Mouse (Mus musculus): ENCODE data around the gene Isg20. TPM values are rescaled to one million over a fixed set of nuclear protein-coding genes. Genes with fewer than 3 reads are reported as not detected.
A peak's percentile ranks its signal among the peaks of the same experiment; 100 is the strongest.

Isg20 gene
- total and polyA plus RNA-seq, 3 experiments: 6.9 to 44.2 (median 19.9) TPM

GRCm38 (mm10) chr7:78881607-78882468 is 31.4 kb upstream of the Isg20 start:
- no peak for DNase-seq (ENCODE audit: extremely low read depth)
- Histone ChIP-seq H3K27ac (ENCODE audit: insufficient read depth, low read depth) (no peak overlapping the region), H3K4me2 (ENCODE audit: insufficient read depth, low read depth, poor library complexity, severe bottlenecking) (peak overlapping the region; percentile 57), H3K4me1 (ENCODE audit: control insufficient read depth in 1 of 2, insufficient read depth in 2 of 2) (0 out of 4 replicates have a peak, but pooled peaks cover 0 to 3% of the 10 kb centered on the region in 2 experiments), H3K9ac (ENCODE audit: insufficient read depth, low read depth) (no peak overlapping the region), H3K4me3 (replicated peaks in 1 of 3; ENCODE audit: low read depth in 2 of 3, low read length in 2 of 3, poor library complexity in 1 of 3) (peak overlapping the region in 1 of 3 experiments; percentile 13), H3K27me3 (replicated peaks) (peaks cover 23% of the 10 kb centered on the region), H3K79me2 (replicated peaks; ENCODE audit: control insufficient read depth, extremely low read depth, insufficient read depth, poor library complexity, severe bottlenecking) (no peaks in the 10 kb centered on the region), H3K9me3 (replicated peaks; ENCODE audit: low read length) (no peaks in the 10 kb centered on the region), H3K36me3 (replicated peaks in 1 of 2; ENCODE audit: control insufficient read depth in 1 of 2, insufficient read depth in 1 of 2, low read length in 1 of 2) (no peaks in the 10 kb centered on the region)
- dilution Hi-C loops (cut with MboI; ENCODE audit: extremely low pct_ligation_motif_present, extremely low pct_unique_long_range_greater_than_20kb, low sequenced_read_pairs): no loop called here
- in situ Hi-C loops (cut with MboI; ENCODE audit: low pct_ligation_motif_present, low pct_unique_long_range_greater_than_20kb, low sequenced_read_pairs): no loop called here
- TF ChIP-seq IRF4 (IDR thresholded peaks at IDR 0.05; ENCODE audit: low read depth, low read length): no peak
- TF ChIP-seq RAD21 (IDR thresholded peaks at IDR 0.05; ENCODE audit: low read depth, low read length): no peak
- TF ChIP-seq E2F4 (IDR thresholded peaks at IDR 0.05; ENCODE audit: insufficient replicate concordance, low read depth, low read length): no peak
- no peak for TF ChIP-seq TCF12 (IDR thresholded peaks at IDR 0.05; ENCODE audit: low read depth, low read length)
- no peak for TF ChIP-seq ZNF384 (IDR thresholded peaks at IDR 0.05; ENCODE audit: low read depth, low read length)
- TF ChIP-seq JUND (conservative IDR thresholded peaks at IDR 0.05; ENCODE audit: low read depth, low read length): no peak
- no peak for TF ChIP-seq RCOR1 (conservative IDR thresholded peaks at IDR 0.05; ENCODE audit: low read depth, low read length)
- TF ChIP-seq HCFC1 (IDR thresholded peaks at IDR 0.05; ENCODE audit: low read depth, low read length): no peak
- no peak for TF ChIP-seq JUN (IDR thresholded peaks at IDR 0.05; ENCODE audit: insufficient read depth, low read depth, low read length)
- no peak for TF ChIP-seq UBTF (IDR thresholded peaks at IDR 0.05; ENCODE audit: low read depth, low read length)
- TF ChIP-seq ZMIZ1 (IDR thresholded peaks at IDR 0.05; ENCODE audit: low read depth, low read length): no peak

- peak overlapping the region; percentile 57 for H3K4me2 ChIP-seq (ENCODE audit: insufficient read depth, low read depth, poor library complexity, severe bottlenecking)
- dilution Hi-C loops (cut with MboI; ENCODE audit: extremely low pct_ligation_motif_present, extremely low pct_unique_long_range_greater_than_20kb, low sequenced_read_pairs) (no loop called here), in situ Hi-C loops (cut with MboI; ENCODE audit: low pct_ligation_motif_present, low pct_unique_long_range_greater_than_20kb, low sequenced_read_pairs) (no loop called here)
- no peaks in the 10 kb centered on the region for H3K9me3 ChIP-seq (replicated peaks; ENCODE audit: low read length)
- H3K4me1 ChIP-seq (ENCODE audit: control insufficient read depth in 1 of 2, insufficient read depth in 2 of 2): 0 out of 4 replicates have a peak, but pooled peaks cover 0 to 3% of the 10 kb centered on the region in 2 experiments
- no peak for DNase-seq (ENCODE audit: extremely low read depth)
- peaks cover 23% of the 10 kb centered on the region for H3K27me3 ChIP-seq (replicated peaks)
- no peak overlapping the region for H3K27ac ChIP-seq (ENCODE audit: insufficient read depth, low read depth)
- H3K79me2 ChIP-seq (replicated peaks; ENCODE audit: control insufficient read depth, extremely low read depth, insufficient read depth, poor library complexity, severe bottlenecking): no peaks in the 10 kb centered on the region
- H3K4me3 ChIP-seq (replicated peaks in 1 of 3; ENCODE audit: low read depth in 2 of 3, low read length in 2 of 3, poor library complexity in 1 of 3): peak overlapping the region in 1 of 3 experiments; percentile 13
- H3K9ac ChIP-seq (ENCODE audit: insufficient read depth, low read depth): no peak overlapping the region
- no peak for TF ChIP-seq BHLHE40 (IDR thresholded peaks at IDR 0.05; ENCODE audit: low read depth, low read length)
- no peak for TF ChIP-seq TCF12 (IDR thresholded peaks at IDR 0.05; ENCODE audit: low read depth, low read length)
- TF ChIP-seq MAFK (IDR thresholded peaks at IDR 0.05; ENCODE audit: insufficient replicate concordance, low read length): no peak
- no peak for TF ChIP-seq MEF2A (IDR thresholded peaks at IDR 0.05; ENCODE audit: borderline replicate concordance, low read depth, low read length)
- TF ChIP-seq GABPA (IDR thresholded peaks at IDR 0.05; ENCODE audit: insufficient replicate concordance, low read depth, low read length): no peak
- TF ChIP-seq E2F4 (IDR thresholded peaks at IDR 0.05; ENCODE audit: insufficient replicate concordance, low read depth, low read length): no peak
- TF ChIP-seq MAZ (IDR thresholded peaks at IDR 0.05; ENCODE audit: low read depth, low read length): no peak
- no peak for TF ChIP-seq ZKSCAN1 (IDR thresholded peaks at IDR 0.05; ENCODE audit: borderline replicate concordance, low read depth, low read length)
- no peak for TF ChIP-seq USF2 (conservative IDR thresholded peaks at IDR 0.05; ENCODE audit: low read depth, low read length)
- no peak for TF ChIP-seq SMC3 (IDR thresholded peaks at IDR 0.05; ENCODE audit: low read depth, low read length)
- TF ChIP-seq JUND (conservative IDR thresholded peaks at IDR 0.05; ENCODE audit: low read depth, low read length): no peak
- TF ChIP-seq USF1 (IDR thresholded peaks at IDR 0.05; ENCODE audit: low read depth, low read length): no peak
- TF ChIP-seq NELFE (IDR thresholded peaks at IDR 0.05; ENCODE audit: low read depth, low read length): no peak
- no peak for TF ChIP-seq IRF4 (IDR thresholded peaks at IDR 0.05; ENCODE audit: low read depth, low read length)
- TF ChIP-seq ZC3H11A (IDR thresholded peaks at IDR 0.05; ENCODE audit: low read depth, low read length): no peak
- no peak for TF ChIP-seq RCOR1 (conservative IDR thresholded peaks at IDR 0.05; ENCODE audit: low read depth, low read length)
- TF ChIP-seq UBTF (IDR thresholded peaks at IDR 0.05; ENCODE audit: low read depth, low read length): no peak
- no peak for TF ChIP-seq POLR2AphosphoS2 (IDR thresholded peaks at IDR 0.05; ENCODE audit: low read depth, low read length)
- TF ChIP-seq HCFC1 (IDR thresholded peaks at IDR 0.05; ENCODE audit: low read depth, low read length): no peak
- no peak for TF ChIP-seq EP300 (IDR thresholded peaks at IDR 0.05; ENCODE audit: low read length)
- H3K36me3 ChIP-seq (replicated peaks in 1 of 2; ENCODE audit: control insufficient read depth in 1 of 2, insufficient read depth in 1 of 2, low read length in 1 of 2): no peaks in the 10 kb centered on the region
Measured at GRCm38 (mm10) chr7:78882469-78882837, 30.8 kb upstream of the Isg20 start.

All from CH12.LX (cell line).